Mouse (Mus musculus): ENCODE measurements around the gene Fam83e.

Fam83e gene

GRCm38 (mm10) chr7:45701607-45702006 lies 19.4 kb upstream of the Fam83e start:
- no peak for DNase-seq (ENCODE audit: low read depth in 1 of 2, low spot score in 2 of 2)

DNA sequence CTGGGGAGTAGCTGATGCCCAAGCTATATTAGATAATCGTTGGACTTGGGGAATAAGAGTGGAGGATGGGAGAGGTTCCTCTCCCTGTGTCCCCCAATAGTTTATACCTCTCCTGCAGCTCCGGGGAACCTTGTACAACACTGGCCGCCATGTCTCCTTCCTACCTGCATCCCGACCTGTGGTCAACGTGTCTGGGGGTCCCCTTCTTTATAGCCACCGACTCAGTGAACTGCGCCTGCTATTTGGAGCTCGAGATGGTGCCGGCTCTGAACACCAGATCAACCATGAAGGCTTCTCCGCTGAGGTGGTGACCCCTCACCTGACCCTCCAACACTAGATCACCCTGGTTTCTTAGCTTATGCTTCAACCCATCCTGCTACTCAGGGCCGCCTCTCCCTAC lies 18.7 kb upstream of the Fam83e start:
- no peak for DNase-seq (ENCODE audit: low read depth in 1 of 2, low spot score in 2 of 2)

DNA sequence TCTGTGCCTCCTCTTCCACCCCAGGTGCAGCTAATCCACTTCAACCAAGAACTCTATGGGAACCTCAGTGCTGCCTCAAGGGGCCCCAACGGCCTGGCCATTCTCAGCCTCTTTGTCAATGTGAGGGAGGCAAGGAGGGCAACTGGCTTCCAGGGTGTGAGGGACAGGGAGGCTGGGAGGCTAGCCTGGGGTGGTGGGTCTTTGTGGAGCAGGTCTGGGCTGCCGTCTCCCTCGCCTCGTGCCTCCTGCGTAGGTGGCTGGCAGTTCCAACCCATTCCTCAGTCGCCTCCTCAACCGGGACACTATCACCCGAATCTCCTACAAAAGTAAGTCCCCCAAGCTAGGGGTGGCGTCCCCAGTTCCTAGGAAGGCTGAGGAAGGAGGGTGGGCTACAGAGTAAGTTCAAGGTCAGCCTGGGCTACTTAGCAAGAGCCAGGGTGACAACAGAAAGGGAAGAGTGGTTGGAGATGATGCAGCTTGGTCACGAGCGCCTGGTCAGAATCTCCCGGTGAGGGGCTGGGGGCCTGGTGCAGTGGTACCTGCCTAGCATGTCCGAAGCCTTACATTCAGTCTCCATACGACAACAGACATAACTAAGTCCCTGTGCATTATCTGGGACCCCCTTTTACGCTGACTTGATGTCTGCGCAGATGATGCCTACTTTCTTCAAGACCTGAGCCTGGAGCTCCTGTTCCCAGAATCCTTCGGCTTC lies 18.0 kb upstream of the Fam83e start:
- DNase-seq (ENCODE audit: low read depth in 1 of 2, low spot score in 2 of 2), result no peak

DNA sequence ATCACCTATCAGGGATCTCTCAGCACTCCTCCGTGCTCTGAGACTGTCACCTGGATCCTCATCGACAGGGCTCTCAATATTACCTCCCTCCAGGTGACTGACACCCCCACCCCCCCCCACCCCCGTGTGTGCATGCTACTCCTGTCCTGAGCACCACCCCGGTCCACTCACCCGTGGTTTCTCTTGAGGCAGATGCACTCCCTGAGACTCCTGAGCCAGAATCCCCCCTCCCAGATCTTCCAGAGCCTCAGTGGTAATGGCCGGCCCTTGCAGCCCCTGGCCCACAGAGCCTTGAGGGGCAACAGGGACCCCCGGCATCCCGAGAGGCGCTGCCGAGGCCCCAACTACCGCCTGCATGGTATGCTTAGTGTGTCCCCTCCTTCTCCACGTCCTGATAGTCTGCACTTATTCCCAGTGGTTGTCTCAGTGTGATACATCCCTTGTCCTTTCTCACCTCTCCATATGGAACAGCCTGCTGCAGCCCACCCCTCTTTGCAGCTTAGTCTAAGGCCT lies 17.4 kb upstream of the Fam83e start:
- DNase-seq (ENCODE audit: low read depth in 1 of 2, low spot score in 2 of 2), result no peak

DNA sequence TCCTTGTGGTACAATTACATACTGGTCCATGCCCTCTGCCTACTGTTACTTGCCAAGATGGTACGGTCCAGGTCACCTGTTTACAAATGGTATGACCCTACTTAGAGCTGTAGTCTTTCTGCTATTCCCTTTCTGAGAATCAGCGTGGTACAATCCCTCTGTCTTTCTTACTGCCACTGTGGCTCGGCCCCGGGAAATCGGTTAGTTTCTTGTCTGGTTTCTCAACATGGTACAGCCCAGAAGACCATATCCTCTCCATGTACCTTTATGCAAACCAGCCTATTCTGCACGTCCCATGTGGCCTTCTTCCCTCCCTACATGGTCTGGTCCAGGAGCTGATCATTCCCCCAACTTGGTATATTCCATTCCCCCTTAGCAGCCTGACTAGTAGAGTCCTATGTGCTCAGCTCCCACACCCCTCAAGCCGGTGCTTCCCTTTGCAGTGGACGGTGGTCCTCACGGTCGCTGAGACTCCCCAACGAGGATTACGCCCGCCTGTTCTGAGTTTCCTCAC lies 16.9 kb upstream of the Fam83e start:
- peak in 1 of 2 experiments; percentile 37 for DNase-seq (ENCODE audit: low read depth in 1 of 2, low spot score in 2 of 2)

DNA sequence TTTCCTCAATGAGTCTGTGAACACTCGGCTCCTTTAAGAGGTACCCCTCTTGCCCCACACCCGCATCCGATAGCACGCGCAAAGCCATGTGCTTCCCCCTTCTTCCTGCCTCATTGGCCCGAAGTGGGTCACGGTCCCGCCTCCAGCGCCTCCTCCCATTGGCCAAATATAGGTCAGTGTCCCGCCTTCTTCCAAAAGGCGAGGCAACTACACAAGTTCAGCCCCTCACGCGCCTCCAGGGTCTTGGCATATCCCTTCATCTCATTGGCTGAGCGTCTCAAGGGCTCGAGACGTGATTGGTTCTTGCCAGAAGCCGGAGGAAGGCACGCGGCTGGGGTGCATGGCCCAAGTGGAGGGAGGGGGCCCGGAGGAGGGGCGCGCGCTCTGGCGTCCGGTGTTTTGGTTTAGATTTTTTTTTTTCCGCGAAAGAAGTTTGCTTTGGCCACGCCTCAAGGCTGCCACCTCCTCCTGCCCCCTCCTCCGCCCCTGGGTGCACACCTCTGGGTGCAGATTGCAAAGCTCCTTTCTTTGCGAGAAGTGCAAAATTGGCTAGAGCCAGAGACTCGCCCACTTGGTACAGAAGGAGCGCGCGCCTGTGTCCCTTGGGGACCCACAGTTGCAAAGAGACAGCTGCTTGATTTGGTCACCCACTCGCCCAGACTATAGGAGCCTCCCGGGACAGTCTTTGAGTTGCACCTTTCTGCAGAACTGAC lies 16.1 kb upstream of the Fam83e start, which contains the start of gene Dbp:
Gene Dbp, plus strand, starts transcription at position 359 of the 713 bp plus-strand sequence.
- peak; percentile 96 to 98 for DNase-seq (ENCODE audit: low read depth in 1 of 2, low spot score in 2 of 2)

- DNase-seq (ENCODE audit: low read depth in 1 of 2, low spot score in 2 of 2), result no peak
Observed at GRCm38 (mm10) chr7:45705443-45705864, 15.6 kb upstream of the Fam83e start.

DNA sequence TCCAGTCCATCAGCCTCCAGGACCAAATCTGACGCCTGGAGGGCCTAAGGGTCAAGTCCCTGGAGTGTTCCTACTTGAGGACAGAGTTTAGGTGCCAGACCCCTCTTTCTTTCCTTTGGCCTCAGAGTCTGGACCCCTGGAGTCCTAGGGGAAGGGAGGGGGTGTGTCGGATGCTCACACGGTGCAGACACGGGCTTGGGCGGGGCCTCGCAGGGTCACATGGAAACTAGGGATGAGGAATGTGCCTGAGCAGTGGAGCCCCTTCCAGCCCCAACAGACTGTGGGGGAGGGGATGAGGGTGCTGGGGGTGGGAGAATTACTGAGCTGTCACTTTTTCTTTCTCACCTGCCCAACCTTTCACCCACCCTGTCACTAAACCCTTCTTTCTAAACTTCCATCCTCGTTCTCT lies 15.1 kb upstream of the Fam83e start:
- DNase-seq (ENCODE audit: low read depth in 1 of 2, low spot score in 2 of 2), result no peak

DNA sequence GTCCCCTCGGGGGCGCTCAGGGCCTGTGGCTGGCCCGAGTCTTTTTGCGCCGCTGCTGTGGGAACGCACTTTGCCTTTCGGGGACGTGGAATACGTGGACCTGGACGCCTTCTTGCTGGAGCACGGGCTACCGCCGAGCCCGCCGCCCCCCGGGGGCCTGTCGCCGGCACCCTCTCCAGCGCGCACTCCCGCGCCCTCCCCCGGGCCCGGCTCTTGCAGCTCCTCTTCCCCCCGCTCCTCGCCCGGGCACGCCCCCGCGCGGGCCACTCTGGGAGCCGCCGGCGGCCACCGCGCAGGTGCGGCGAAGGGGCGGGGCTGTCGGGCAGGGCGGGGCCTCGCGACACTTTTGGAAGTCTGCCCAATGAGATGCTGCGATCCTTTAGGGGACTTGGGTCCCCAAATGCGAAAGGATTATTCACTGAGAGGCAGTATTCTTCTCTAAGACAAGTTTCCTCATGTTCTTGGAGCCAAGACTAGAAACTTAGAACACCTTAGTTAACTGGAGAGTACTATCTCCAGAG lies 14.2 kb upstream of the Fam83e start:
- DNase-seq (ENCODE audit: low read depth in 1 of 2, low spot score in 2 of 2), result peak in 1 of 2 experiments; percentile 73

DNA sequence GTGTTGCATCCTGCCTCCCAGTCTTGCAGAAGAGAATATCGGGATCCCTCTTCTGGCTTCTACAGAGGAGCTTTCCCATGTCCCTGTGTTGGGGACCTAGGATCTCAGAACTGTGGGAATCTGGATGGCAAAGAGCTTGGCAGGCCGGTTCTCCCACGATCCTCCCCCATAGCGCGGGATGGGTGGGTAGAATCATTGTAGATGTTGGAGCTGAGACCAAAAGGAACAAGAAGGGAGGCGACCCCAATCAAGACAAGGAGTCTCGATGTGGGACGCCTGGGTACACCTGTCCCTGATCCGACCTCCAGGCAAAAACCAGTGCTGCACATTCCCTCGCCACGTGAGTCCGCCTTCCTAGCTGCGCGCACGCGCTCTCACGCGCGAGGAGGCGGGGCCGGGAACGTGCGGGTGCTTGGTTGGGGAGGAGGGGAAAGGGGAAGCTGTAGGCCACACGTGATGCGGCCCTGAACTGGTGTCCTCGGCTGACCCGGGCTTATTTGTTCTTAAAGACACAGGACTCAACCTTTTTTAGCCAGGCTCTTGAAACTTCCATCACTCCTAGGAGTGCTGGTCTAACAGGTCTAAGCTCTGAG lies 13.5 kb upstream of the Fam83e start:
- peak; percentile 92 to 97 for DNase-seq (ENCODE audit: low read depth in 1 of 2, low spot score in 2 of 2)

DNA sequence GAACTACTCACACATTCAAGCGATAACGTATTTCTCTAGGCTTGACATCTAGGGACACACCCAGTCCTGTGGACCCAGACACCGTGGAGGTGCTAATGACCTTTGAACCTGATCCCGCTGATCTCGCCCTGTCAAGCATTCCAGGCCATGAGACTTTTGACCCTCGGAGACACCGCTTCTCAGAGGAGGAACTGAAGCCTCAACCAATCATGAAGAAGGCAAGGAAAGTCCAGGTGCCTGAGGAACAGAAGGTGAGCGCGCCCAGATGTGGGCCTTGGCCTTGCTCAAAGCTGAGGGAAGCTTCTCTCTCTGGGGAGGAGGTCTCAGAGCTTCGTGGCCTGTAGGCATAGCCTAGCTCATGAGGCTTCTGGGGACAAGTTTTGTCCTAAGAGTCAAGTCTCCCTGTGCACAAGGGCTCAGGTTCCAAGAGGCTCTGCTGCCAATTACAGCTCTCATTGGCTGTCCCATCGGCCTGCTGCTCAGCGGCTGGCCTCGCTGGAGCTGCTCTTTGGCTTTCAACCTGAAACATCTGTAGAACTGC lies 12.7 kb upstream of the Fam83e start:
- no peak for DNase-seq (ENCODE audit: low read depth in 1 of 2, low spot score in 2 of 2)

- DNase-seq (ENCODE audit: low read depth in 1 of 2, low spot score in 2 of 2), result no peak
Observed at GRCm38 (mm10) chr7:45709036-45709435, 12.0 kb upstream of the Fam83e start.

GRCm38 (mm10) chr7:45709677-45710355 lies 11.2 kb upstream of the Fam83e start:
- no peak for DNase-seq (ENCODE audit: low read depth in 1 of 2, low spot score in 2 of 2)

- DNase-seq (ENCODE audit: low read depth in 1 of 2, low spot score in 2 of 2), result no peak
Observed at GRCm38 (mm10) chr7:45710477-45711191, 10.4 kb upstream of the Fam83e start.

DNA sequence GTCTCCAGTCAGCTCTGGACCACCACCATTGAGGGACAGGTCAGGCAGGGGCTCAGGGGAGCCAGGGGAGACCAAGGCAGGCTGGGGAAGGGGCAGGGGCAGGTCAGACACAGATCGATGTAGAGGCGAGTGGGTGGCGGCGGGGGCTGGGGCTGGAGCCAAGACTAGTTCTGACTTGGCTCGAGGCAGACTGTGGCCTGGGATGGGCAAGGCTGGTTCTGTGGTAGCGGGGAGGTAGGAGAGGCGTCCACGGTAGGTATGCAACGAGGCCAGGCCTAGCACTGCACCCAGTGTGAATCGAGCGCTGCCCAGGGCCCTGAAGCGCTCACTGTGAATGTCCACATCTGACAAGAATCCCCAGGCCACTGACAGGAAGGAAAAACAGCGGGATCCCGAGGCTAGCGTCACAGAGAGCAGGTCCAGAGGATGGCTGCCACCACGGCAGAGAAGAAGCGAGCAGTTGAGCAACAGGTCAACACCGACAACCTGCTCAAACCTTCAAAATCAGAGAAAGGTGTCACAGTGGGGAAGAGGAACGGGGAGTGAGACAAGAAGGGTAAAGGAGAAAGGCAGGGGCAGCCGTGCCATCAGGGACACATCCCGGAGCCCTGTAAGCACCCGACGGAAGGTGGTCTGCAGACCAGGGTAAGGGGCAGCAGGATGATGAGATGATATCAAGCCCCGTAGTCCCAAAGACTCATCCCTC lies 9.5 kb upstream of the Fam83e start:
- no peak for DNase-seq (ENCODE audit: low read depth in 1 of 2, low spot score in 2 of 2)

DNA sequence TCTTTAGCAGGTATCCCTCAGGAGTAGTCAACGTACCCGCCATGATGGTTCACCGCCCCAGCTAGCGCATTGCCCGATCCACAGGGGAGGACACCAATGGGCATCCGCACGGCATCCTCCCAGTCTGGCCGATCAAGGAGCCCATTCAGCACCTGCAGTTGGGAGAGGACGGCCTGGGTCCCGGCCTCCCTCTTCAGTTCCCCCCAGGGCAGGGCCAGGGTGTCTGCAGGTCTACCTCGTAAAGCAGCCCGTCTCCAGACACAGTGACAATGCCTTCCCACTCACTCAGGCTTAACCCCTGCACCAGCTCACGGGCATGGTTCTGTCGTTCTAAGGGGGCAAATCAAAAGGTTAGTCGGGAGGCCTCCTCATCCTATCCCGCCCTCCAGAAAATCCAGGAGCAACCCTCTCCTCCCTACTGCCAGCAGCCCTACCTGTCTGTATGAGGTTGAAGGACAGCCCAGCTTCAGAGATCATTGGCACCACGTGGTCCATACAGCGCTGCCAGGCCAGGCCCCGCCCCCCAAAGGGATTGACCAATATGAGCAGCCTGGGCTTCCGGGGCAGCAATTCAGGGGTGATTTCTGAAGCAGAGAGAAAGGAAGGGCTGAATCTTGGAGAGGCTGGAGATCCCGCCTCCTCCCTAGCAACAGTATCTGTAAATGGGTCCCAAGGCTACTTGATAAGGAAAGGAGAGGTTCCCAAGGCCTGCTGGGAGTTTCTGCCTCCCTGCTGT lies 8.8 kb upstream of the Fam83e start:
- no peak for DNase-seq (ENCODE audit: low read depth in 1 of 2, low spot score in 2 of 2)

DNA sequence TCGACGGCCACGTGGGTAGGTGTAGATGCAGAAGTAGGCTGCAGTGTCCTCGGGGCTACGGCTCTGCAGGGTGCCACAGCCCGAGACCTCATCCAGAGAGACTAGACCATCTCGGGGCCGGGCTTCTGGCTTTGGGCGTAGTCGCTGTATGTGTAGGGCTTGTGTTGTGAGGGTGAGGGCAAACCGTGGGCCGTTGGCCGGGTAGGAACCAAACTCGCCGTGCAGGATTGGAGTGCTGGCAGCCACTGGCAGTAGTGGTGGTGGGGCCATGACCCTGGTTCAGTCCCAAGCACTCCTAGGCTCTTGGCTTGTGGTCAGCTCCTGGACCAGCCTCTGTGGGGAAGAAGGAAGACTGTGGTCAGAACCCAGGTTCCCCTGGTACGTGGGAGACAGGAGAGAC lies 7.6 kb upstream of the Fam83e start:
- DNase-seq (ENCODE audit: low read depth in 1 of 2, low spot score in 2 of 2), result no peak

GRCm38 (mm10) chr7:45713881-45714520 lies 7.0 kb upstream of the Fam83e start:
- no peak for DNase-seq (ENCODE audit: low read depth in 1 of 2, low spot score in 2 of 2)

All from monocyte, adult 2 months (primary cell).